Mouse (Mus musculus) C3H10T1/2 (cell line): ENCODE results near the gene Mrps15. TPM values are rescaled to one million over a fixed set of nuclear protein-coding genes. Genes with fewer than 3 reads are reported as not detected.

Source experiments
- polyA plus RNA-seq, 2 experiments: library from polyadenylated mRNA; unstranded; fragments of >200 nt; fragmentation: generic; extraction: Trizol; gene quantifications; one replicate each; pipeline ENCODE4 v1.2.1; 2012; ENCODE audit warnings: missing spikeins in 2 of 2

Gene Mrps15
- 100 to 1,000 TPM in 1 of 2 experiments, 10 to 100 TPM in 1; 71.9 to 114 TPM for polyA plus RNA-seq

DNA sequence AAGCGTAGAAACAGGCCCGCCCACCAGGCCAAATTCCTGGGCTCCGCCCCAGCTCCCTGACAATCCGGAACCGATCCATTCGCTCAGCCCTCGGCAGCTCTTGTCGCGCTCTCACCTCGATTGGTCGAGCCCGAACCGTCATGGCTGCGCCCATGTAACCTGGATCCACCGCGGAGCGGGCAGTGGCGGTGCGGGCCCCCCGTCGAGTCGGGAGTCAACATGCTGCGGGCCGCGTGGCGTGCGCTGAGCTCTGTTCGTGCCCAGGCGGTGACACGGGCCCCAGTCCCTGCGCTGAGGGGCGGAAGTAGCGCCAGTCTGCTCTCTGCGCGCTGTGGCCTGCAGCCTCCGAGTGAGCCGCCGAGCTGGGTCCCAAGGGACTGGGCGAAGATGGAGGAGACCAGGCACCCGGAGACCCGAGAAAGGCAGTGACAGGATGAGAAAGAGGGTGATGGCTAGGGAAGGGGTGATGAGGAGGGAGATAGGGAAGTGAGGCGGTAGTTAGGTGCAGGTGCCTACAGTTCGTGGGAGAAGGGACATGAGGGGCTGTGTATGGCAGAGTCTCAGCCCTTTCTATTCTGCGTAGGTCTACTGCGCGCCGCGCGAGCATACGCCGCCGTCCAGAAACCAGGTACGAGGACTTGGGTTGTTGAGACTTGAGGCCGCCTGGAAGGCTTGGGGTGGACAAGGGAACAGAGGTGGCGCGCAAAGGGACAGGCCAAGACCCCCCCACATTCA, at the start of gene Mrps15:
Gene Mrps15 (plus strand): TSS at position 75 of the 735 bp plus-strand sequence.

DNA sequence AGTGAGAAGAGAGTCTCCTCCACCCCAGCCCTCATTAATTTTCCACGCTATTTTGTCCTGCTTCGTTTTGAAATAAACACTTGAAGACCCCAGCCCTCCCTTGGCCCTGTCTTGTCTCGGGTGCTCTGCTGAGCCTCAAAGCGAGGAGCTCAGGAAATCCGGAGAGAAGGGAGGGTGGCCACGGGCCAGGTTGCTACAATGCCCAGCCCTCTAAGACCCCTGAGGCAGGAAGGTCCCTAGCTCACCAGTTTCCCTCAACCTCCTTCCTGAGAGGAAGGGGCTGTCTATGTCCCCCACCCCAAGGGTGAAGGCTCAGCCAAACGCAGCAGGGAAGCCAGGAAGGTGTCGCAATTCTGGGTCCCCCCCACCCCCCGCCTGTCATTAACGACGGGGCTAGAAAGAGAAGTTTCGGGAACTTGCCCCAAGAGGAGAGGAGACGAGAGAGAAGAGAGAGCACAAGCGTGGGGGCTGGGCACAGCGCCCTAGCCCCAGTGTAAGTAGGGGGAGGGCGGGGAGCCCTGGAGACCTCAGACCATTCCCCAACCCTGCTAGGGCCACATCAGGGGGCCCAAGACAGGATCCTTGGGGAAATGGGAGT, 22.3 kb upstream of the Mrps15 start, which contains the start of gene Csf3r:
Gene Csf3r (plus strand): TSS at position 248 of the 598 bp plus-strand sequence.

DNA sequence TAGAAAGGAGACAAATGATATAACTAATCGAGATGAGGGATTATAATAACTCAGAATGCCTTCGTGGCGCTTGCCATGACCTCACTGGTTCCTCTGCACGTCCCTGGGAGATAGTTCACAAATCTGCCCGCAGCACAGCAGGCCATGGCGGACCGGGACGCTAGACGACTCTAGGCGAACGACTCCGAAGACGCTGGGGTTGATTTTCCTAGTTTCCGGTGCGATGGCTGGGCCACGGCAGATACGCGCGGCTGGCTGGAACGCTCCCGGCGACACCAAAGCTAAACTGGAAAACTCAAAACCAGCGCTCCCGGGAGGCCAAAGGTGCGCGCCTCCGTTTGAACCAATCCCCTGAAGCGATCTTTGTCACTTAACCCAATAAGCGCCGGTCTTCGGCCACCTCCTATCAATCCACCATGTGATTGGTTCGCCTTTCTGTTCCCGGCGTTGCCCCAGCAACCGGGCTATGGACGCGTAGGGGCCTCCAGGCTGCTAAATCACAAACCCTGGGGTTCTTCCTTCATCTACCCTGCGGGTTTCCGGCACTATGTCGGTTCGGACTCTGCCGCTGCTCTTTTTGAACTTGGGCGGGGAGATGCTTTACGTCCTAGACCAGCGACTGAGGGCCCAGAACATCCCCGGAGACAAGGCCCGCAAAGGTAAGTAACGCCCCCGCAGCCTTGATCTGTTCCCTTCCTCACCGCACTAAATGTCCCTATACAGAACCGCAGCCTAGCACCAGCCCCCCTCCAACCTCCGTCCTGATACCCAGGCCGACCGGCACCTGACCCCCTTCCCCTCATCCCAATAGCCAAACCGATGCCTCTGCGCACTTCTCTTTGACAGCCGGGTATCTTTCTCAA, 11.6 kb downstream of the Mrps15 start, which contains the start of gene Oscp1:
Gene Oscp1 (plus strand): TSS at position 432 of the 863 bp plus-strand sequence.

DNA sequence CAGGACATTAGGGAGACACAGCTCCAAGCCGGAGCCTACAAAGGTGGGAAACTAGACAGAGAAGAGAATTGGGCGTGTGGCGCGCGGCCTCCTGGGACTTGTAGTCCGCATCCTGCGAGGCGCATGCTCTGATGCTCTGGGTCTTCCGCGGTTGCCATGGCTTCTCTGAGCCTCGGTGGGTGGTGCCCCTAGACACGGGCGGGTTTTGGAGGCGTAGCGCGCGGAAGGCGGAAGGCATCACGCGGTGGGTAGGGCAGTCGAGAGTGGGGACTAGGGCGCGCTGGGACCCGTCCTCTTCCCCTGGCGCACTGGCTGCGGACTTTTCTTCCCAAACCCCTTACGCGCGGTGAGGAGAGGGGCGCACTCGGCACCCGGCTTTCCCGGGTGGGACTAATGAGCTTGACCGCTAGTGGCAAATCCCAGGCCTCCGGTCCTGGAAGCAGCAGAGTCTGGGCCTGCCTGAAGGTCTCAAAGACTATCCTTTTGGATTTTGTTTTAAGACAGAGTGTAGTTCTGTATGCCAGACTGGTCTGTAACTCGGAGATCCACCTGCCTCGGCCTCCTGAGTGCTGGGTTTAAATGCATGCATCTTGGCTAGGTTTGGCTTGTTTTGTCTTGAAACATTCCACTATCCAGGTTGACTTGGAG, 49.9 kb downstream of the Mrps15 start, which contains the start of gene Lsm10:
Gene Lsm10 (plus strand): TSS at position 160 of the 648 bp plus-strand sequence.

DNA sequence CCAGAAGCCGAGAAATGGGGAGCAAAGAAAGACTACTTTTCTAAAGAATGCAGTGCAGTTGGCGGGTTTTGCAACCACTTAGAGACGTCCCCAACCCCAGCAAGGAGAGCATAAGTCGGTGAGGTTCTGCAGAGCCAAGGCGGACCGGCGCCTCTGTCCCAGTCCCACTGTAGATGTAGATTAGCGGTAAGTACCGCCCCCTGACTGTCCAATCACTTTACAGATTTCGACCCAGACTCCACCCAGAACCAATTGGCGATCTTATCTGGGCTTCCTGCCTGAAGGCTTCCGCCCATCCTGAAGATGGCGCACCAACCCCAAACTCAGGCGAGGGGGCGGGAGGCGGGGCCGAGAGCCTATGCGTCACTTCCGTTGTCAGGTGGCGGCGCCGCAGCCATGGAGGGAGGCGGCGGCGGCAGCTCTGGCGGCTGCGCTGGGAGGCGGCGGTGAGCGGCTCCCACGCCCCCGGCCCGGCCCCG, 56.9 kb downstream of the Mrps15 start, which contains the start of gene Stk40:
Gene Stk40 (plus strand): TSS at position 368 of the 479 bp plus-strand sequence.

Other genes with a start within 250 kb of the Mrps15 start
- not detected for gene Csf3r, start 22.4 kb upstream of the Mrps15 start, polyA plus RNA-seq
- 10 to 100 TPM; 26.3 to 36.2 TPM for gene Oscp1, start 11.6 kb downstream of the Mrps15 start, polyA plus RNA-seq
- 10 to 100 TPM; 33.7 to 54.4 TPM for gene Lsm10, start 49.7 kb downstream of the Mrps15 start, polyA plus RNA-seq
- gene Stk40, start 57.0 kb downstream of the Mrps15 start, polyA plus RNA-seq, result 1 to 10 TPM; 2.4 to 8.0 TPM
- gene Eva1b, start 100.8 kb downstream of the Mrps15 start, polyA plus RNA-seq, result under 1 TPM; 0.04 to 0.39 TPM
- under 1 TPM; 0.09 to 0.22 TPM for gene Sh3d21, start 116.6 kb downstream of the Mrps15 start, polyA plus RNA-seq
- gene Thrap3, start 155.8 kb downstream of the Mrps15 start, polyA plus RNA-seq, result 10 to 100 TPM; 11.5 to 69.4 TPM
- gene Map7d1, start 209.4 kb downstream of the Mrps15 start, polyA plus RNA-seq, result 100 to 1,000 TPM in 1 of 2 experiments, 10 to 100 TPM in 1; 63.4 to 111 TPM
- gene Trappc3, start 215.4 kb downstream of the Mrps15 start, polyA plus RNA-seq, result 100 to 1,000 TPM in 1 of 2 experiments, 10 to 100 TPM in 1; 66.0 to 113 TPM
- gene Col8a2, start 239.9 kb downstream of the Mrps15 start, polyA plus RNA-seq, result 10 to 100 TPM in 1 of 2 experiments, under 1 TPM in 1; 0.14 to 10.3 TPM